Comparison of ENCODE assay signal across 27 mouse cellular contexts in the genomic region with DNA sequence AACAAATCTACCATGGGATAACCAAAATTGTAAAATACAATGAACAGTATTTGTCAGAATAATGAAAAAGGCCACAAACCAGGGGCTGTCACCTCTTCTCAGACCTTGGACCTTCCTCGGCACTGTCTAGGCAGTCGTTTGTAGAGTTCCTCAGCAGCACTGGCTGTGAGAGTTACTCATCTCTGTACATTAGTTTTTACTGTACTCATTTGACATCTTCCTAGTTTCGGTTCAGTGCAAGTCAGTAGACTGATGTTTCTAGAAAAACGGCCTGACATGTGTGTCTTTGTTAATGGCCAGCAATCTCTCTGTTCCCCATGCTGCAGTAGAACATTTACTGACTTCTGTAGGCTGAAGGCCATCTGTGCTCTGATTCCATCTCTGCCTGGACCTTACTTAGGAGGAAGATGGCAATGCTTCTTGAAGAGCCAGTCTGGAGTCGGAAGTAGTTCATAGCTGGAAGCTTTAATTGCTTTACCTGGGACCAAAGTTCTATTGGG.
"Had no signal": no experiment of that assay in that cellular context is flagged by ENCODE, and none has a peak within 500 bp of the region (broad histone marks: within the 10 kb centered on the region; RNA-seq: fewer than 3 reads in every experiment).

No protein-coding gene starts in this region.

- H3K9ac ChIP-seq: embryonic facial prominence, embryonic 12.5 days; embryonic facial prominence, embryonic 13.5 days; embryonic facial prominence, embryonic 15.5 days; forebrain, embryonic 12.5 days; forebrain, embryonic 13.5 days; forebrain, embryonic 15.5 days; forebrain, postnatal 0 days had no signal

- H3K27ac ChIP-seq: embryonic facial prominence, embryonic 10.5 days; embryonic facial prominence, embryonic 12.5 days; embryonic facial prominence, embryonic 13.5 days; embryonic facial prominence, embryonic 15.5 days; forebrain, embryonic 10.5 days; forebrain, embryonic 12.5 days; forebrain, embryonic 13.5 days; forebrain, embryonic 15.5 days; gastrocnemius, adult 2 months; heart, adult 2 months had no signal

- H3K4me2 ChIP-seq: embryonic facial prominence, embryonic 12.5 days; embryonic facial prominence, embryonic 13.5 days; embryonic facial prominence, embryonic 15.5 days; forebrain, embryonic 12.5 days; forebrain, embryonic 13.5 days; forebrain, embryonic 15.5 days had no signal

- H3K9me3 ChIP-seq: embryonic facial prominence, embryonic 10.5 days; embryonic facial prominence, embryonic 12.5 days; embryonic facial prominence, embryonic 13.5 days; embryonic facial prominence, embryonic 15.5 days; forebrain, embryonic 10.5 days; forebrain, embryonic 12.5 days; forebrain, embryonic 13.5 days; forebrain, embryonic 15.5 days had no signal

- H3K4me3 ChIP-seq: embryonic facial prominence, embryonic 10.5 days; embryonic facial prominence, embryonic 12.5 days; embryonic facial prominence, embryonic 13.5 days; embryonic facial prominence, embryonic 15.5 days; erythroblast, embryonic 14.5 days; forebrain, embryonic 10.5 days; forebrain, embryonic 12.5 days; forebrain, embryonic 13.5 days; forebrain, embryonic 15.5 days; gastrocnemius, adult 2 months; heart, adult 2 months had no signal

- DNase-seq: cerebellum, adult 9-10 months; cerebellum, adult 9-11 months; cerebellum, postnatal 10 days; cerebellum, postnatal 14 days; cerebellum, postnatal 25 days; cerebellum, postnatal 36 days; embryo, embryonic 11 days; forebrain, postnatal 0 days; gastrocnemius, adult 2 months; gastrocnemius, postnatal 10 days; gastrocnemius, postnatal 14 days; gastrocnemius, postnatal 25 days; gastrocnemius, postnatal 36 days; heart, adult 11 months; heart, adult 18-20 months; heart, adult 2 months had no signal

- H3K36me3 ChIP-seq: embryonic facial prominence, embryonic 10.5 days; embryonic facial prominence, embryonic 12.5 days; embryonic facial prominence, embryonic 13.5 days; embryonic facial prominence, embryonic 15.5 days; forebrain, embryonic 10.5 days; forebrain, embryonic 12.5 days; forebrain, embryonic 15.5 days had no signal

- H3K4me1 ChIP-seq: embryonic facial prominence, embryonic 10.5 days; embryonic facial prominence, embryonic 12.5 days; embryonic facial prominence, embryonic 13.5 days; embryonic facial prominence, embryonic 15.5 days; forebrain, embryonic 10.5 days; forebrain, embryonic 12.5 days; forebrain, embryonic 13.5 days; forebrain, embryonic 15.5 days had no signal

- ATAC-seq: forebrain, embryonic 13.5 days; forebrain, embryonic 14.5 days; forebrain, embryonic 15.5 days; forebrain, embryonic 16.5 days; forebrain, postnatal 0 days had no signal

- H3K27me3 ChIP-seq: embryonic facial prominence, embryonic 12.5 days; embryonic facial prominence, embryonic 13.5 days; embryonic facial prominence, embryonic 15.5 days; forebrain, embryonic 12.5 days; forebrain, embryonic 13.5 days; forebrain, embryonic 15.5 days had no signal
